Mouse (Mus musculus): ENCODE data around the gene Trp53. TPM values are rescaled to one million over a fixed set of nuclear protein-coding genes. Genes with fewer than 3 reads are reported as not detected.

The Trp53 gene
- polyA plus RNA-seq, 1 experiment from 2014 or later, result 117 TPM

- no peaks in the 10 kb centered on the region for H3K9me3 ChIP-seq
- H3K27ac ChIP-seq (replicated peaks), result peak overlapping the region; percentile 93
- no peaks in the 10 kb centered on the region for H3K27me3 ChIP-seq
- H3K4me1 ChIP-seq, result peaks cover 76% of the 10 kb centered on the region
- 11% methylated on average over 14 of the region's 14 CpGs for WGBS
- peak overlapping the region; percentile 18; the same call in 1 of the 2 replicates for H3K4me3 ChIP-seq
- 0 out of 2 replicates have a peak overlapping the region, but pooled peaks have one; percentile 2 for H3K9ac ChIP-seq (replicated peaks)
- H3K36me3 ChIP-seq, result peaks cover 13% of the 10 kb centered on the region; the same call in 1 of the 2 replicates
- H3K4me2 ChIP-seq (replicated peaks), result peak overlapping the region; percentile 46
- peak; percentile 89 for ATAC-seq (ENCODE audit: low FRiP score, low read depth)
These were observed 27.4 kb upstream of the Trp53 start for GRCm38 (mm10) chr11:69552622-69553340.

- Histone ChIP-seq H3K9me3 (no peaks in the 10 kb centered on the region), H3K4me2 (replicated peaks) (peak overlapping the region; percentile 46), H3K4me1 (peaks cover 76% of the 10 kb centered on the region), H3K9ac (replicated peaks) (0 out of 2 replicates have a peak overlapping the region, but pooled peaks have one; percentile 2), H3K36me3 (peaks cover 13% of the 10 kb centered on the region; the same call in 1 of the 2 replicates), H3K27me3 (no peaks in the 10 kb centered on the region), H3K4me3 (peak overlapping the region; percentile 18; the same call in 1 of the 2 replicates), H3K27ac (replicated peaks) (peak overlapping the region; percentile 93)
- 6% methylated on average over 2 of the region's 2 CpGs for WGBS
- ATAC-seq (ENCODE audit: low FRiP score, low read depth), result peak; percentile 25
These were observed 26.8 kb upstream of the Trp53 start for GRCm38 (mm10) chr11:69553341-69553721.

DNA sequence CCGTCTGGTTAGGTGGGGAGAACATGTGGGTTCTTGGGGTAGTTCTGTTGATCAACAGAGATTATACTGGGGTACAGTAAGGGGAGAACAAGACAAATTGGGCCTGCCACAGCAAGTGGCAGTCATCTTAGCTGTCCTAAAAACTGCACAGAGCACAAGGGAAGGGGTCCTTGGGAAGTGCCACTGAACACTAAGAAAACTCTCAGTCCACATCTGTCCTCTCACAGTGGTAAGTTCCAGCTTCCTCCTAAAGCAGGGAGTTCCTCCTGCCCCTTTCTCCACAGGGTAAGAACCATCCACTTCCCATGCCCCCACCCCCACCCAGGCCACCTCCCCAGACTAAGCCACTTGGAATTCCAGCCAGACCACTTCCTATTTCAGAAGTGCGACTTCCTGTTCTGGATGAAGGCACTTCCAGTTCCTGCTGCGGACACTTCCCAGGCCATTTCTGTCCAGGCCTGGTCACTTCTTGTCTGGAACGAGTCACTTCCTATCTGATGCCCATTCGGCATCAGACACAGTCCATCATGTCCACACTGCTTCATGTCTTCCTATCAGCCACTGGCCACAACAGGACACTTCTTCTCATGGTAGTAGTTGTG lies 25.5 kb upstream of the Trp53 start:
- no peak for ATAC-seq (ENCODE audit: low FRiP score, low read depth)
- 85% methylated on average over 5 of the region's 5 CpGs for WGBS

DNA sequence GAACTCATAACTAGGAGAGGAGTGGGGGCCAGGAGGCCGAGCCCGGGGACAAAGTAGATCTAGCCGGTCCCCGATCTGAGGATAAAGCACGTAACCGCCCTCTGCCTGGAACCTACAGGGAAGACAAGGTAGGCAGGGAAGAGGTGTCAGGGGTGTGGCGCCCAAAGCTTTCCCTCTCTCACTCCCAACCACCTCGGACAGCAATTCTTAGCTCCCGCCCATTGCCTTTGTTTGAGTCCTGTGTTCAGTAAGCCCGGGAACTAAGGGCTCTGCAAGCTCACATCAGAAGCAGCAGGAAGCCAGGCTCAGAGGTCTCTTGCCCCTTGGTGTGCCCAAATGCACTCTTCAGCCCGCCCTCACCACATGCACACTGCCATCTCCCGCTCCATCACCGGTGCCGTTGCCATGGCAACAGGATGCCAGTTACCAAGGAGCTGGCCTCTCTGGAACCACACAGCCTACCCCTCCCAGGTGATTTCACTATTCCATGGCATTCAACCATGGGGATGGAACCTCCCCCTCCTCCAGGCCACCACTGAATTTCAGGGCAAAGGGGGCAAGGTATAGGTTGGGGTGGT lies 22.7 kb upstream of the Trp53 start:
- Histone ChIP-seq H3K9ac (replicated peaks) (peak overlapping the region; percentile 41), H3K4me3 (peak overlapping the region; percentile 79), H3K4me1 (peaks cover 90% of the 10 kb centered on the region), H3K36me3 (peaks cover 15% of the 10 kb centered on the region; the same call in 1 of the 2 replicates), H3K9me3 (no peaks in the 10 kb centered on the region), H3K4me2 (replicated peaks) (peak overlapping the region; percentile 97), H3K27me3 (peaks cover 4% of the 10 kb centered on the region; the same call in 1 of the 2 replicates), H3K27ac (replicated peaks) (0 out of 2 replicates have a peak overlapping the region, but pooled peaks have one; percentile 32)
- WGBS, result 10% methylated on average over 14 of the region's 14 CpGs
- no peak for ATAC-seq (ENCODE audit: low FRiP score, low read depth)

More for the DNA sequence above, 25.5 kb upstream of the Trp53 start:
- Histone ChIP-seq H3K9ac (replicated peaks) (no peak overlapping the region), H3K36me3 (peaks cover 13% of the 10 kb centered on the region; the same call in 1 of the 2 replicates), H3K4me1 (peaks cover 76% of the 10 kb centered on the region), H3K27ac (replicated peaks) (peak overlapping the region; percentile 93), H3K27me3 (no peaks in the 10 kb centered on the region), H3K4me2 (replicated peaks) (no peak overlapping the region), H3K4me3 (no peak overlapping the region), H3K9me3 (no peaks in the 10 kb centered on the region)

- Histone ChIP-seq H3K4me2 (replicated peaks) (peak overlapping the region; percentile 97), H3K27ac (replicated peaks) (no peak overlapping the region), H3K9me3 (no peaks in the 10 kb centered on the region), H3K9ac (replicated peaks) (peak overlapping the region; percentile 95), H3K36me3 (peaks cover 22% of the 10 kb centered on the region; the same call in 1 of the 2 replicates), H3K4me3 (peak overlapping the region; percentile 79), H3K27me3 (peaks cover 6% of the 10 kb centered on the region; the same call in 1 of the 2 replicates), H3K4me1 (peaks cover 77% of the 10 kb centered on the region)
- ATAC-seq (ENCODE audit: low FRiP score, low read depth), result no peak
- 25% methylated on average over 6 of the region's 6 CpGs for WGBS
These were observed 21.4 kb upstream of the Trp53 start for GRCm38 (mm10) chr11:69558756-69559155.

DNA sequence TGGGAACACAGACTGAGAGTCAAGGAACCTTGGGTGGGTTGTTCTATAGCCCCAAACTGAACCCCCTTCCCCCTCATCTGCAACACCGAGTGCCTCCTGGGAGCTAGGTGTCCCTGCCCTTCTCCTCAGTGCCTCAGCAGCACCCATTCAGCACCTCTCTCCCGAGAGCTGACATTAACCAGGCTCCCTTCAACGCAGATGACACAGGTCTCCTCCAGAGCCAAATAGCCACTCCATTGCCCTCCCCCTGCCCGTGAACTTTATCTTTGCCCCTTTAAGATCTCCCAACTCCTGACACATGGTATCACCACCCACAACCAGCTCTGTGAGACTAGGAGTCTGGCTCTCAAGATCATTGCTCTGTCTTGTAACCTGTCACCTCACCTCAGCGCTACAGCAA lies 21.0 kb upstream of the Trp53 start:
- Histone ChIP-seq H3K27ac (replicated peaks) (peak overlapping the region; percentile 87), H3K4me2 (replicated peaks) (peak overlapping the region; percentile 97), H3K4me3 (peak overlapping the region; percentile 79), H3K4me1 (peaks cover 74% of the 10 kb centered on the region), H3K9me3 (no peaks in the 10 kb centered on the region), H3K36me3 (peaks cover 24% of the 10 kb centered on the region; the same call in 1 of the 2 replicates), H3K27me3 (peaks cover 6% of the 10 kb centered on the region; the same call in 1 of the 2 replicates), H3K9ac (replicated peaks) (peak overlapping the region; percentile 95)
- WGBS, result 5% methylated on average over 5 of the region's 5 CpGs
- no peak for ATAC-seq (ENCODE audit: low FRiP score, low read depth)

GRCm38 (mm10) chr11:69559851-69560765 lies 20.1 kb upstream of the Trp53 start, which contains the start of gene Efnb3:
Gene Efnb3 (minus strand): TSS chr11:69560205.
- Histone ChIP-seq H3K9me3 (no peaks in the 10 kb centered on the region), H3K27me3 (peaks cover 6% of the 10 kb centered on the region; the same call in 1 of the 2 replicates), H3K4me1 (peaks cover 65% of the 10 kb centered on the region), H3K27ac (replicated peaks) (peak within 1 kb of the TSS; percentile 87), H3K4me2 (replicated peaks) (peak within 1 kb of the TSS; percentile 97), H3K36me3 (peaks cover 25% of the 10 kb centered on the region; the same call in 1 of the 2 replicates), H3K4me3 (peak within 1 kb of the TSS; percentile 79), H3K9ac (replicated peaks) (peak within 1 kb of the TSS; percentile 95)
- WGBS, result 2% methylated on average over 46 of the region's 59 CpGs
- ATAC-seq (ENCODE audit: low FRiP score, low read depth), result peak; percentile 67

DNA sequence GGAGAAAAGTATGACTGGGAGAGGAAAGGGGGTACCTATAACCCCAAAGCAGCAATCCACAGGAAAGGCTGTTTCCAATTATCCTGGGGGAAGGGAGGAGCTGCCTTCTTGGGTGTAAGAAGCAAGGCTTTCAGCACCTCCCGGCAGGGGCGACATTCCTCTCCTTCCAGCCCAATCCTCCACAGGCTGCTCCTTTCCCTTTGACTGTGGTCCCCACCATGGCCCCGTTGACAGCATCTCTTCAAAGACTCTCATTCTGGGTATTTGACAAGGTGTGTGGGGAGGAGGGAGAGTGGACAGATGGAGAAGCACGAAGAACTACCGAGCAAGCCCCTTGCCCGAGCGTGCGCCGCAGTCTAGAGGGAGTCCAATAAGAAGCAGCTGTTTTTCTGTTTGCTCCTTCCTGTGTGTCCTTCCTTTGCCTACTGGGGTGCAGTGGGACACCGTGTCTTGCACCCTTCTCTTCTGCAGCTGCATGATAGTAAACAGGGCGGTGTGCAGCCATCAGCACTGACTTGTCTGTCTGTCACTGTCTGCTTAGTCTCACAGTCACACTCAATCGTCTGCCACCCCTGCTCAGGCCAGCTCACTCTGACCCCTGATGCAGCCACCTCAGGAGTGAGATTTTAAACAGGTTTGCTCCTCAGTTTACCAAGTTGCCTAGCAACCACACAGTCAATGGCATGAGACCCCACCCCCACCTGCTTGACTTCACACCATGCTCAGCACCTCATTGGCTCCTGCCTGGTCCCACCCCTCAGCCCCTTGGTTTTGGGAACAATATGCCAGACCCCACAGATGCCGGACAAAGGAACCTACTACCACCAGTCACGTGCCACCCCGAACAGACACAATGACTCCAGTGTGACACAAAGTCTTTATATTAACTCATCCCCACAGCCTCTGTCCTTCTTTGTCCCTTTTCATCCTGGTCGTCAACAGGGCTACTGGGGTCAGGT lies 19.0 kb upstream of the Trp53 start:
- Histone ChIP-seq H3K9ac (replicated peaks) (peak overlapping the region; percentile 95), H3K4me3 (peak overlapping the region; percentile 79), H3K4me1 (peaks cover 59% of the 10 kb centered on the region), H3K27ac (replicated peaks) (peak overlapping the region; percentile 87), H3K9me3 (no peaks in the 10 kb centered on the region), H3K4me2 (replicated peaks) (peak overlapping the region; percentile 97), H3K27me3 (peaks cover 6% of the 10 kb centered on the region; the same call in 1 of the 2 replicates), H3K36me3 (peaks cover 32% of the 10 kb centered on the region)
- ATAC-seq (ENCODE audit: low FRiP score, low read depth), result peak; percentile 42
- WGBS, result 10% methylated on average over 16 of the region's 16 CpGs

GRCm38 (mm10) chr11:69563373-69563772 lies 16.8 kb upstream of the Trp53 start:
- H3K36me3 ChIP-seq, result peaks cover 34% of the 10 kb centered on the region
- no peak overlapping the region for H3K27ac ChIP-seq (replicated peaks)
- H3K9me3 ChIP-seq, result no peaks in the 10 kb centered on the region
- H3K9ac ChIP-seq (replicated peaks), result no peak overlapping the region
- no peak for ATAC-seq (ENCODE audit: low FRiP score, low read depth)
- H3K4me2 ChIP-seq (replicated peaks), result no peak overlapping the region
- no peak overlapping the region for H3K4me3 ChIP-seq
- H3K4me1 ChIP-seq, result peaks cover 37% of the 10 kb centered on the region
- WGBS, result 87% methylated on average over 13 of the region's 13 CpGs
- H3K27me3 ChIP-seq, result peaks cover 6% of the 10 kb centered on the region; the same call in 1 of the 2 replicates

GRCm38 (mm10) chr11:69564391-69564790 lies 15.8 kb upstream of the Trp53 start:
- peaks cover 27% of the 10 kb centered on the region for H3K4me1 ChIP-seq
- no peak overlapping the region for H3K4me3 ChIP-seq
- H3K9me3 ChIP-seq, result no peaks in the 10 kb centered on the region
- H3K36me3 ChIP-seq, result peaks cover 39% of the 10 kb centered on the region
- WGBS, result 45% methylated on average over 3 of the region's 3 CpGs
- no peak for ATAC-seq (ENCODE audit: low FRiP score, low read depth)
- no peak overlapping the region for H3K9ac ChIP-seq (replicated peaks)
- no peak overlapping the region for H3K4me2 ChIP-seq (replicated peaks)
- H3K27ac ChIP-seq (replicated peaks), result no peak overlapping the region
- peaks cover 6% of the 10 kb centered on the region; the same call in 1 of the 2 replicates for H3K27me3 ChIP-seq
